Mouse (Mus musculus): ENCODE measurements at regions not wholly inside any gene's neighbourhood (a gene's known extent, or its start where the extent isn't known, plus 50 kb on each side); places are given as distances from the start of the nearest gene placed in this dataset.
A peak's percentile ranks its signal among the peaks of the same experiment; 100 is the strongest.

DNA sequence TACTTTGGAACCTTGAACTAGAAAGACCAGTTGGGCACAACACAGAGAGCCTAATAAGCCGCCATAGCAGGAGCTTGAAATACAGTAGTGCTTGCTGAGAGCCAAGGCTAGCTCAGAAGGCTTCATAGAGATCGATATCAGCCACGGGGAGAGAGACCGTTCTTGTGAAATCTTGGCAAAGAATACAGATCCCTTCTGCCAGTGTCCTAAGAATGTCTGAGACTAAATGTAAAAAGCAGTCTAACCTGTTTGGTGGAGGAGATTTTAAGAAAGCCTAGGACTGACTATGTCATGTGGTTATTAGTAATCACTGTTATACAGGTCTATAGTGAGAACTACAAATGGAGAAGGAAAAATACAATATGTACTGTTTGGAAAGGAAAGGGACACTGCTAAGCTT is 59.1 kb upstream of the Klf3 start:
- WGBS = 96% methylated on average over 4 of the region's 4 CpGs
- Histone ChIP-seq H3K4me2 (ENCODE audit: low read length) (no peak overlapping the region), H3K36me3 (ENCODE audit: control insufficient read depth, insufficient read depth, low read length) (no peaks in the 10 kb centered on the region), H3K4me3 (ENCODE audit: low read depth, low read length) (no peak overlapping the region), H3K27me3 (replicated peaks; ENCODE audit: control insufficient read depth, insufficient read depth, low read length) (no peaks in the 10 kb centered on the region), H3K9ac (ENCODE audit: low read length) (no peak overlapping the region), H3K9me3 (ENCODE audit: control insufficient read depth, low read length) (no peaks in the 10 kb centered on the region), H3K27ac (ENCODE audit: low read depth) (no peak overlapping the region), H3K4me1 (replicated peaks; ENCODE audit: control insufficient read depth, insufficient read depth, low read length) (peaks cover 11% of the 10 kb centered on the region)
- no peak for DNase-seq (ENCODE audit: low spot score)
- no peak for ATAC-seq (replicated peaks; ENCODE audit: low FRiP score, low TSS enrichment, low read depth)

DNA sequence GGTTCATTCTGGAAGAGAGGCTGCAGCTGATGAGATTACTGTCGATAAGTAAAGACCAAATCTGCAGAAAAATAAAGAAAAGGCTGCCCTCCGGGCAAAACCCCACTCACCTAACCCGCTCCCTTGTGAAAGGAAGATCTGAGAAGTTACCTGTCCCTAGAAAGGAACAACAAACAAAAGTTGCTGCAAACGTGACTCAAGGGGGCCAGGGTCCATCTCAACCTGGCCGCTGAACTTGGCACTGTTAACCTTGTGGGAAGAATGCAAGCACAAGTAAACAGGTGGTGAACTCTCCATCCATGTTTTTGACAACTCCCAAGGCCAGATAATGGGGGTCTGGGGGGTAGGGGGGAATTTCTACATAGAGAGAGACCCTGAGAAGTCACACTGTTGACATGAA is 58.7 kb upstream of the Klf3 start:
- H3K9me3 ChIP-seq (ENCODE audit: control insufficient read depth, low read length) = no peaks in the 10 kb centered on the region
- no peaks in the 10 kb centered on the region for H3K36me3 ChIP-seq (ENCODE audit: control insufficient read depth, insufficient read depth, low read length)
- 89% methylated on average over 5 of the region's 5 CpGs for WGBS
- no peak overlapping the region for H3K9ac ChIP-seq (ENCODE audit: low read length)
- H3K4me2 ChIP-seq (ENCODE audit: low read length) = no peak overlapping the region
- no peaks in the 10 kb centered on the region for H3K27me3 ChIP-seq (replicated peaks; ENCODE audit: control insufficient read depth, insufficient read depth, low read length)
- H3K4me1 ChIP-seq (replicated peaks; ENCODE audit: control insufficient read depth, insufficient read depth, low read length) = peaks cover 6% of the 10 kb centered on the region
- H3K27ac ChIP-seq (ENCODE audit: low read depth) = no peak overlapping the region
- ATAC-seq (replicated peaks; ENCODE audit: low FRiP score, low TSS enrichment, low read depth) (no peak), DNase-seq (ENCODE audit: low spot score) (no peak)
- H3K4me3 ChIP-seq (ENCODE audit: low read depth, low read length) = no peak overlapping the region

DNA sequence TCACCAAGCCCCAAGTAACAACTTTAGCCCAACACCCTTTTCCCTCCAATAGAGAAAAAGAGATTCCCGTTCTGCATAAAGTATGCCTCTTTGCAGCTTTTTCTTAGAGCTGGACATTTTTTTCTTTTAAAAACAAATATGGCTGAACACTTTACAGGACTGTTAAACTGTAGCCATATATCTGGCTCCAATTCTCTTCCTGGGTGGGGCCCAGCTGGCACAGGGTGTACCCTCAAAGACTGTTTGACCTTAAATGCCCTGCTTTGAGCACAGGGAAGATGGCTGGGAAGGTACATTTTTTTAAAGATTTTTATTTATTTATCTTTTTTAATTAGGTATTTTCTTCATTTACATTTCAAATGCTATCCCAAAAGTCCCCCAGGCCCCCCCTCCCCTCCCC is 55.7 kb upstream of the Klf3 start:
- 68% methylated on average over 1 of the region's 1 CpGs for WGBS
- Histone ChIP-seq H3K4me3 (ENCODE audit: low read depth, low read length) (no peak overlapping the region), H3K27me3 (replicated peaks; ENCODE audit: control insufficient read depth, insufficient read depth, low read length) (no peaks in the 10 kb centered on the region), H3K9ac (ENCODE audit: low read length) (no peak overlapping the region), H3K36me3 (ENCODE audit: control insufficient read depth, insufficient read depth, low read length) (no peaks in the 10 kb centered on the region), H3K9me3 (ENCODE audit: control insufficient read depth, low read length) (no peaks in the 10 kb centered on the region), H3K4me2 (ENCODE audit: low read length) (no peak overlapping the region), H3K27ac (ENCODE audit: low read depth) (no peak overlapping the region), H3K4me1 (replicated peaks; ENCODE audit: control insufficient read depth, insufficient read depth, low read length) (0 out of 2 replicates have a peak, but pooled peaks cover 3% of the 10 kb centered on the region)
- no peak for ATAC-seq (replicated peaks; ENCODE audit: low FRiP score, low TSS enrichment, low read depth)
- DNase-seq (ENCODE audit: low spot score) = no peak

DNA sequence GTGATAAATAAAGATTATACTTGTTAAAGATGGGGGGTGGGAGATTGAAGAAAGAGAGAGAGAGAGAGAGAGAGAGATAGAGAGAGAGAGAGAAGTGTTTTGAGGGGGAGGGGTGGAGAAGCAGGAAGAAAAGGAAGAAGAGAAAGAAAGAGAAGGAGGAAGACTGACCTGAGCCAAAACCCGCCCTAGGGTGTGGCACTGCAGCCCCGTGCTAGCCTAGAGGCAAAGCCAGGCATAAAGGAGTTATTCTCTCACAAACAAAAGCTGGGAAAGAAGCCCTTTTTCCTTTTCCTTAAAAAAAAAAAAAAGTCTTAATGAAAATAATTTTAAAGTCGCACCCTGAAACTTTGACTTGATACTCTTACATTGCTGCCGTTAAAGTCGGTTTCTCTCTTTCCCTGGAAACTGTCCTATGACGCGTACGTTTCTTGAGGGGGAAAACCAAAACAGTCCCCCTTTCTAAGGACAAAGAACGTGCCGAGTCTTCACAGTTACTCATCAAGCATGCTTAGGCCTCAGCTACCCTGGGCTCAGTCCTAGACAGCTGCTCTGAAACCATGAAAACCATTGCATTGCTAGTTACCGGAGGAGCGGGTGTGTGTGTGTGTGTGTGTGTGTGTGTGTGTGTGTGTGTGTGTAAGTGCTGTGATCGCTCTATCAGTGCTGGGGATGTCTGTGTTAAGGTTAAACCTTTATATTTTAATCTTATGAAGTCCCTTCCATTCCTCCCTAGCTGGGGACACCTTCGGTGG is 53.6 kb upstream of the Klf3 start:
- Histone ChIP-seq H3K27ac (ENCODE audit: low read depth) (no peak overlapping the region), H3K4me3 (ENCODE audit: low read depth, low read length) (no peak overlapping the region), H3K9ac (ENCODE audit: low read length) (no peak overlapping the region), H3K4me2 (ENCODE audit: low read length) (no peak overlapping the region), H3K36me3 (ENCODE audit: control insufficient read depth, insufficient read depth, low read length) (no peaks in the 10 kb centered on the region), H3K27me3 (replicated peaks; ENCODE audit: control insufficient read depth, insufficient read depth, low read length) (no peaks in the 10 kb centered on the region), H3K9me3 (ENCODE audit: control insufficient read depth, low read length) (no peaks in the 10 kb centered on the region), H3K4me1 (replicated peaks; ENCODE audit: control insufficient read depth, insufficient read depth, low read length) (0 out of 2 replicates have a peak, but pooled peaks cover 3% of the 10 kb centered on the region)
- DNase-seq (ENCODE audit: low spot score) = no peak
- ATAC-seq (replicated peaks; ENCODE audit: low FRiP score, low TSS enrichment, low read depth) = no peak
- WGBS = 73% methylated on average over 14 of the region's 14 CpGs

DNA sequence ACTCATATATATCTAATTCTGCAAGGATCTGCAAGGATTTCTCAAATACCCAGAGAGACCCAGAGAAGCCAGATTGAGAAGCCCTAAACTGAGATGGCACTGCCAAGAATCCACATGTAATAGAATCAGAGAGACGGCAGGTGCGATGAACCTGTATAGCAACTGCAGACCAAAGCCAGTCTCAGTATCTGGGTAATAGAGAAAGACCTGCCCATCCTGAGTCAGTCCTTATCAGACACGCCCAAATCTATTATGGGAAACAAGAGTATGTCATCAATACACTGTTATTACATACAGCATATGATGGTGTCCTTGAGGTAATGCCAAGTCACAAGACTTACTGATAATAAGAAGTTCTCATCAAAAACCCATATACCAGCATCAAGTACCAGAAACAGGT is 52.8 kb upstream of the Klf3 start:
- no peak overlapping the region for H3K27ac ChIP-seq (ENCODE audit: low read depth)
- H3K27me3 ChIP-seq (replicated peaks; ENCODE audit: control insufficient read depth, insufficient read depth, low read length) = no peaks in the 10 kb centered on the region
- no peaks in the 10 kb centered on the region for H3K36me3 ChIP-seq (ENCODE audit: control insufficient read depth, insufficient read depth, low read length)
- H3K9me3 ChIP-seq (ENCODE audit: control insufficient read depth, low read length) = no peaks in the 10 kb centered on the region
- ATAC-seq (replicated peaks; ENCODE audit: low FRiP score, low TSS enrichment, low read depth) = 0 out of 2 replicates have a peak, but pooled peaks have one; percentile 45
- no peak overlapping the region for H3K9ac ChIP-seq (ENCODE audit: low read length)
- no peak overlapping the region for H3K4me3 ChIP-seq (ENCODE audit: low read depth, low read length)
- 84% methylated on average over 3 of the region's 3 CpGs for WGBS
- H3K4me1 ChIP-seq (replicated peaks; ENCODE audit: control insufficient read depth, insufficient read depth, low read length) = 0 out of 2 replicates have a peak, but pooled peaks cover 3% of the 10 kb centered on the region
- no peak overlapping the region for H3K4me2 ChIP-seq (ENCODE audit: low read length)
- DNase-seq (ENCODE audit: low spot score) = no peak

DNA sequence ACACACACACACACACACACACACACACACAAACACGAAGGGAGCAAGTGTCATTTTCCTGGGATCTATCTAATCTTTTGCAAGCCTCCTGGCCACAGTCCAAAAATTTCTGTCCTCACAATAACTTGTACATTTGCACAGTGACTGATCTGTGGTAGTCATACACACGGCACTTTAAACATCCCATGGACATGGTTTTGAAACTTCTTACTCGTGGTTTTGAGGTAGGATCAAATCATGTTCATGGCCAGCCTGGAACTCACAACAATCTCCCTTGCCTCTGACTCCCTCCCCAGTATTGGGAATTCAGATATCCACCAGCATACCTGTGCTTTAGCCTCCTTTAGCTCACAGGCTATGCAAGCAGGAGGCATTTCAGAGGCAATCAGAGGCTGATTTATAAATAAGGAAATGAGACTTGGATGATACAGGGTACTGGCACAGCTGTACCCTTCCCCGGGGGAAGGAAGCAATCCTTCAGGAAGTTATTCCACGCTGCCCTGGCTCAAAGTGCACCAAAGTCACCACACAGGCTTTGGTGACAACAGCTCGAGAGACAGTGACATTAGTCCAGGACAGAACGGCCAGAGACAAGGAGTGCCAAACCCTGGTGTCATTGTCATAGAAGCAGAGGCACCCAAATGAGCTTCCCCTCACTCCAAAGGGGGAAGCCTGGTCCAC is 52.1 kb upstream of the Klf3 start:
- 35% methylated on average over 7 of the region's 7 CpGs for WGBS
- no peak for DNase-seq (ENCODE audit: low spot score)

DNA sequence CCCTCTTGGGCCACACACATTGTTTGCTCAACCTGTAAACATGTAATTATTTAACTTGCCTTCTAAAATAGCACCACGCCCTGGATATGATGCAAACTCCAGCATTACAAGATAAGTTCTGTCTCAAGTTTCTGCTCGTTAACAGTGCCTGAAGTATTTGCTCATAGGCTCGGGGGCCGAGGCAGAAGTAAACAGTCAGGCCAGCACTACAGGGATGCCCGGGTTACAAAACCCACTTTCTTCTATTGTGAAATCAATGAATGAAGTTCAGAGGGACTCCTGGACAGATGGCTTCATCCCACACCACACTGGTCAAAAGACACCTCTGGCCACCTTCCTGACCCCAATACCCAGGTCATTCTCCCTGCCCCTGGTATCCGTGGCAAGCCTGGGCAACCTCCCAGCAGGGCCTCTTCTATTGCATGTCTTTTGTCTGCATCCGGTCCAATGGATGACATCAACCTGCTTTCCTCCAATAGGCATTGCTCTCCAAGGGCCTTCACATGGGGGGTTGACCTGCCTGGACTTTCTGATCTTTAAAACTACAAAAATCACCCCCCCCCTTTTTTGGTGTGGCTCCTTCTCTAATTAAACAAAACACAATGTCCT is 49.9 kb upstream of the Klf3 start:
- DNase-seq (ENCODE audit: low spot score) = no peak
- Histone ChIP-seq H3K36me3 (ENCODE audit: control insufficient read depth, insufficient read depth, low read length) (no peaks in the 10 kb centered on the region), H3K27ac (ENCODE audit: low read depth) (no peak overlapping the region), H3K4me3 (ENCODE audit: low read depth, low read length) (no peak overlapping the region), H3K9ac (ENCODE audit: low read length) (no peak overlapping the region), H3K9me3 (ENCODE audit: control insufficient read depth, low read length) (no peaks in the 10 kb centered on the region), H3K27me3 (replicated peaks; ENCODE audit: control insufficient read depth, insufficient read depth, low read length) (no peaks in the 10 kb centered on the region), H3K4me1 (replicated peaks; ENCODE audit: control insufficient read depth, insufficient read depth, low read length) (0 out of 2 replicates have a peak, but pooled peaks cover 3% of the 10 kb centered on the region), H3K4me2 (ENCODE audit: low read length) (no peak overlapping the region)
- ATAC-seq (replicated peaks; ENCODE audit: low FRiP score, low TSS enrichment, low read depth) = no peak
- 61% methylated on average over 7 of the region's 7 CpGs for WGBS

More for the DNA sequence above, 52.1 kb upstream of the Klf3 start:
- H3K4me1 ChIP-seq (replicated peaks; ENCODE audit: control insufficient read depth, insufficient read depth, low read length) = 0 out of 2 replicates have a peak, but pooled peaks cover 3% of the 10 kb centered on the region
- H3K27me3 ChIP-seq (replicated peaks; ENCODE audit: control insufficient read depth, insufficient read depth, low read length) = no peaks in the 10 kb centered on the region
- no peak for ATAC-seq (replicated peaks; ENCODE audit: low FRiP score, low TSS enrichment, low read depth)
- no peak overlapping the region for H3K4me3 ChIP-seq (ENCODE audit: low read depth, low read length)
- H3K4me2 ChIP-seq (ENCODE audit: low read length) = no peak overlapping the region
- H3K27ac ChIP-seq (ENCODE audit: low read depth) = no peak overlapping the region
- H3K36me3 ChIP-seq (ENCODE audit: control insufficient read depth, insufficient read depth, low read length) = no peaks in the 10 kb centered on the region
- H3K9ac ChIP-seq (ENCODE audit: low read length) = no peak overlapping the region
- no peaks in the 10 kb centered on the region for H3K9me3 ChIP-seq (ENCODE audit: control insufficient read depth, low read length)
